In the genomic region with DNA sequence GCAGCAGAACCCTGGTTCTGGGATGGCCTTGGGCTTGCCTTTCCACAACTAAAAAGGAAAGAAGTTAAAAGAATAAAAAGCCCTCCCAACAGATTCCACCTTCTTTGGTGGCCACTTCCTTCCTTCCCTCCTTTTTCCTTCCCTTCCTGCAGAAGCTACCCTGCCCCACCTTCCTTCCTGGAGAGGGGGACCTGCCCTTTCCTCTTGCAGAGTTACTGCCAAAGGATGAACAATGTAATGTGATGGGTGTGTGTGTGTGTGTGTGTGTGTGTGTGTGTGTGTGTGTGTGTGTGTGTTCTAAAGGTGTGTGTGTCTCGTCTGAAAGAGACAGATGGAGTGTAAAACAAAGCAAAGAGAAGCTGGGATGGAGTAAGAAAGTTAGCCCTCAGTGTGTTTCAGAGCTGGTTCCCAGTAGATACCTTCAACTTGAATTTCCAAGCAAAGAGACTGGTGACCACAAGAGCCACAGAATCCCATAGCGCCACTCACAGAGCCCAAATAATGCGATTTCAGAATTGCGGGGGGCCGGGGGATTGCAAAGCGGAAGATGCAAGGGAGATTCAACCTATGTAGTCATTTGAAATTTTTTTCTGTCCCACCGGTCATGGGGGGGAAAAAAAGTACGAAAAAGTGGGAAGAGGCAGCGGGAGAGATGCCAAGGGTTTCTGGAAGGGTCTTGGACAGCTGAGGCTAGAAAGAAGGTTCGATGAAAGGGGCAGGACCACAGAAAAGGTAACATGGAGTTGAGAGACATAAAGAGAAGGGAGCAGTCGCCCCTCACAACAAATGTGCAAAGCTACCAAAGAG, we compare ENCODE assay signal across 8 mouse cellular contexts. TPM values are rescaled to one million over a fixed set of nuclear protein-coding genes. Genes with fewer than 3 reads are reported as not detected.
DNase-seq lines count a peak whose midpoint lies in the region; ATAC-seq and TF ChIP-seq lines count a peak whose summit lies in the region.

No protein-coding gene starts in this region.

- TF ChIP-seq EP300 in heart, postnatal 0 days (IDR thresholded peaks at IDR 0.05; ENCODE audit: low read depth) = no peak

- H3K36me3 ChIP-seq in G1E (replicated peaks) = no peaks in the 10 kb centered on the region
- no peaks in the 10 kb centered on the region for H3K36me3 ChIP-seq in heart, postnatal 0 days (replicated peaks; ENCODE audit: control insufficient read depth, insufficient read depth, low read length)
- H3K36me3 ChIP-seq in liver, embryonic 16.5 days (ENCODE audit: control insufficient read depth, insufficient read depth) = no peaks in the 10 kb centered on the region

- no peaks in the 10 kb centered on the region for H3K9me3 ChIP-seq in G1E (replicated peaks)
- no peaks in the 10 kb centered on the region for H3K9me3 ChIP-seq in heart, postnatal 0 days (replicated peaks; ENCODE audit: control insufficient read depth, low read length)
- H3K9me3 ChIP-seq in liver, embryonic 16.5 days (replicated peaks; ENCODE audit: control insufficient read depth, low read length) = no peaks in the 10 kb centered on the region

- WGBS in cerebellum, adult 2 months = 50% methylated on average over 11 of the region's 11 CpGs
- WGBS in heart, postnatal 0 days = 27% methylated on average over 11 of the region's 11 CpGs
- WGBS in liver, embryonic 16.5 days (ENCODE audit: insufficient replicate concordance) = 18% methylated on average over 11 of the region's 11 CpGs

- peak overlapping the region; percentile 73 for H3K4me2 ChIP-seq in heart, postnatal 0 days (ENCODE audit: low read depth, low read length)
- H3K4me2 ChIP-seq in liver, embryonic 16.5 days (ENCODE audit: low read depth, low read length) = peak overlapping the region; percentile 83

- H3K9ac ChIP-seq in heart, postnatal 0 days (replicated peaks; ENCODE audit: low read depth, low read length) = peak overlapping the region; percentile 74
- peak overlapping the region; percentile 51; the same call in 1 of the 2 replicates for H3K9ac ChIP-seq in liver, embryonic 16.5 days (ENCODE audit: low read depth, low read length)

- peaks cover 7% of the 10 kb centered on the region for H3K4me1 ChIP-seq in cerebellum, adult 2 months (ENCODE audit: control insufficient read depth, insufficient read depth, low read length)
- peaks cover 58% of the 10 kb centered on the region for H3K4me1 ChIP-seq in G1E (ENCODE audit: insufficient read depth, low read depth, low read length)
- H3K4me1 ChIP-seq in heart, postnatal 0 days (ENCODE audit: control insufficient read depth, insufficient read depth) = peaks cover 41% of the 10 kb centered on the region
- H3K4me1 ChIP-seq in liver, embryonic 16.5 days (ENCODE audit: control insufficient read depth, low read depth, low read length) = peaks cover 22% of the 10 kb centered on the region

- TF ChIP-seq POLR2A in cerebellum, adult 2 months (IDR thresholded peaks at IDR 0.05; ENCODE audit: borderline replicate concordance, insufficient read depth, low read length) = no peak

- ATAC-seq in G1E (ENCODE audit: extremely low read depth, insufficient number of reproducible peaks, low FRiP score, poor library complexity, severe bottlenecking) = no peak
- ATAC-seq in heart, postnatal 0 days (ENCODE audit: insufficient read depth, low read depth) = no peak
- no peak for ATAC-seq in liver, embryonic 16.5 days (ENCODE audit: low read depth)
- ATAC-seq in CD4-positive, CD25-positive, alpha-beta regulatory T cell, adult 4 months = no peak
- no peak for ATAC-seq in frontal cortex, adult (ENCODE audit: low TSS enrichment)

- DNase-seq in cerebellum, adult 2 months = no peak
- no peak for DNase-seq in cerebellum, adult 11 months
- DNase-seq in G1E (ENCODE audit: low spot score) = no peak
- DNase-seq in heart, postnatal 0 days (ENCODE audit: low spot score) = no peak
- no peak for DNase-seq in right cerebral cortex, adult 2 months (ENCODE audit: low spot score in 2 of 2)

- H3K4me3 ChIP-seq in cerebellum, adult 2 months (replicated peaks; ENCODE audit: insufficient read depth, low read depth, low read length) = peak overlapping the region; percentile 89
- peak overlapping the region; percentile 73; the same call in 1 of the 2 replicates for H3K4me3 ChIP-seq in G1E (ENCODE audit: low read depth, low read length)
- peak overlapping the region; percentile 50 for H3K4me3 ChIP-seq in heart, postnatal 0 days (ENCODE audit: low read depth, low read length)
- peak overlapping the region; percentile 61 for H3K4me3 ChIP-seq in liver, embryonic 16.5 days (ENCODE audit: low read depth, low read length)

- TF ChIP-seq CTCF in cerebellum, adult 2 months (IDR thresholded peaks at IDR 0.05; ENCODE audit: borderline replicate concordance, insufficient read depth, low read depth, low read length) = no peak
- TF ChIP-seq CTCF in G1E (IDR thresholded peaks at IDR 0.05; ENCODE audit: low read depth, low read length) = no peak
- TF ChIP-seq CTCF in heart, postnatal 0 days (IDR thresholded peaks at IDR 0.05; ENCODE audit: low read depth) = no peak

- H3K27me3 ChIP-seq in cerebellum, adult 2 months (ENCODE audit: control insufficient read depth, insufficient read depth, low read length) = no peaks in the 10 kb centered on the region
- H3K27me3 ChIP-seq in G1E (ENCODE audit: insufficient read depth, low read length) = peaks cover 39% of the 10 kb centered on the region
- H3K27me3 ChIP-seq in heart, postnatal 0 days (ENCODE audit: control insufficient read depth, insufficient read depth, low read length) = no peaks in the 10 kb centered on the region
- peaks cover 20% of the 10 kb centered on the region for H3K27me3 ChIP-seq in liver, embryonic 16.5 days (ENCODE audit: control insufficient read depth, insufficient read depth, low read depth, low read length)

- peak overlapping the region; percentile 72; the same call in 1 of the 2 replicates for H3K27ac ChIP-seq in cerebellum, adult 2 months (ENCODE audit: insufficient read depth, low read length)
- peak overlapping the region; percentile 85 for H3K27ac ChIP-seq in heart, postnatal 0 days (ENCODE audit: low read depth)
- 0 out of 2 replicates have a peak overlapping the region, but pooled peaks have one; percentile 56 for H3K27ac ChIP-seq in liver, embryonic 16.5 days (ENCODE audit: low read length)

RNA-seq across cellular contexts. Expression of a gene that starts 17.1 kb away (rescaled TPM):
- polyA plus RNA-seq in cerebellum, adult 2 months (2012; rRNA removed) = 13.0 and 13.7 TPM in 2 replicates
- 6.8 and 8.0 TPM in 2 replicates for total RNA-seq in G1E (2014; fragmentation: Nextera tagmentation)
- total RNA-seq in G1E (2017) = 12.6 and 16.6 TPM in 2 replicates
- 7.8 and 10.7 TPM in 2 replicates for polyA plus RNA-seq in G1E (2012)
- 50.4 and 56.2 TPM in 2 replicates for total RNA-seq in heart, postnatal 0 days (2014; rRNA removed; ENCODE audit: low replicate concordance)
- 3.1 and 3.9 TPM in 2 replicates for polyA plus RNA-seq in heart, postnatal 0 days (2015; fragmentation: Nextera tagmentation; extraction: Ambion mirVana)
- polyA plus RNA-seq in liver, embryonic 16.5 days (2015; fragmentation: Nextera tagmentation; extraction: Ambion mirVana) = 1.3 and 1.6 TPM in 2 replicates
- 10 to 100 TPM in 1 of 2 experiments, 1 to 10 TPM in 1; 4.9 to 12.6 TPM for polyA plus RNA-seq in CD4-positive, CD25-positive, alpha-beta regulatory T cell, adult 4 months (2017; shearing (Covaris generic))
